Mouse (Mus musculus) lung, postnatal 36 days (tissue): ENCODE results near the gene Pold1.

Experiments
- DNase-seq: peaks from one replicate; pipeline ENCODE4 v3.0.0; 2022; ENCODE audit warnings: mixed read lengths

The Pold1 gene

DNA sequence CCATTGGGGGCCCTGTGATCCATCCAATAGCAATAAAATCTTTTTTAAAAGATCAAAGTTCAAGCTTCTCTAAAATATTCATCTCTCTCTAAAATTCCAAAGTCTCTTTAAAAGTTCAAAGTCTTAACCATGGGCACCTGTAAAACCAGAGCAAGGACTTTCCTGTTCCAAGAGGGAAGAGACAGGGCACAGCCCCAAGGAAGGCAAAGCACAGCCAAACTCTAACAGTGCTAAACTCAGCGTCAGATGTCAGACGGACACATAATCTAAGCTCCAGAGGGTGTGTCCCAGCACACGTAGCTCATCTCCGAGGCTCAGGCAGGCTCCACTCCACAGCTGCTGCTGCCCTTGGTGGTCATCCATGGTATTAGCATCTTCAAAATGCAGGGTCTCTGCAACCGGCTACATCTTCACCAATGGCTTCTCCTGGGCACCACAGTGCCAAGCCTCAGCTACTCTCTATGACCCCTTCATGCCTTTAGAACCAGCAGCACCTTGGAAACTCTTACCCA, 27.7 kb upstream of the Pold1 start:
- DNase-seq, result no peak

DNA sequence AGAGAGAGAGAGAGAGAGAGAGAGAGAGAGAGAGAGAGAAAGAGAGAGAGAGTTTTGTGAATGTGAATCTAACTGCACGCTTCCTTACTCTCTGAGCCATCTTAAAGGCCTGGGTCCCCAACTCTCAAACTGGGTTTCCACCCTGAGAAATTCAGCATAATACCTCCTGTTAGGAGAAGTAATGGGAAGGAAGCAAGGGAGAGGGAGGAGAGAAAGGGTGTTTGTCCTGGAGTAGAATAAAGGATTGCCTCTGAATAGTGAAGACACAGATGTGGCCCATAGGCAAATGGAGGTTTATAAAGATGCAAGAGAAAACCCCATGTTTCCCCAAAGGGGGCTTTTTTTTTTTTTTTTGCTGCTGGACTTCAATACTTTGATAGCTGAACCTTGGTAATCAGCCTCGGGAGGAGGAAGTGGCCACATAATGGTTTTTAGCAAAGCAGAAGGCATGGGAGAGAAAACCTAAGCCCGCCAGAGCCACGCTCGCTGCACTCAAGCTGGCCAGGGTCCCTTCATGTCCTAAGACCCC, 24.4 kb upstream of the Pold1 start:
- no peak for DNase-seq

DNA sequence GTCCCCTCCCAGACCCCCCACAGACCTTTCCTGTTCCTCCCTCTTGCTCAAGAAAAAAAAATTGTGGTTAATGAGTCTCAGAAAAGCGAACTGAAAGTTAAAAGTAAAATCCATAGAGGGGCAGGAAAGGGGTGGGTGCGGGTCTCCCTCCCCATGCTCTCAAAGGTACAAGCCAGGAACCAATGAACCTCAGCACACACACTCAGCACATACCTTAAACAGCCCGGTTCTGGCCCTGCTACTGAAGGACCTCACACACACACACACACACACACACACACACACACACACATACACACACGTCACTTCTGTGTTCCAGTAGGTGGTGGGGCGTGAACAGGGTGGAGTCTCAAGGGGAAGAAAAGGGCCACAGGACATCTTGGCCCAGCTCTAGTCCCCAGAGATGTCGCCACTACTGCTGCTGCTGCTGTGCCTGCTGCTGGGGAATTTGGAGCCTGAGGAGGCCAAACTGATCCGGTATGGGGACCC, 23.6 kb upstream of the Pold1 start, which contains the start of gene Napsa:
Gene Napsa (plus strand): TSS at position 168 of the 489 bp plus-strand sequence.
- peak; percentile 87 for DNase-seq

DNA sequence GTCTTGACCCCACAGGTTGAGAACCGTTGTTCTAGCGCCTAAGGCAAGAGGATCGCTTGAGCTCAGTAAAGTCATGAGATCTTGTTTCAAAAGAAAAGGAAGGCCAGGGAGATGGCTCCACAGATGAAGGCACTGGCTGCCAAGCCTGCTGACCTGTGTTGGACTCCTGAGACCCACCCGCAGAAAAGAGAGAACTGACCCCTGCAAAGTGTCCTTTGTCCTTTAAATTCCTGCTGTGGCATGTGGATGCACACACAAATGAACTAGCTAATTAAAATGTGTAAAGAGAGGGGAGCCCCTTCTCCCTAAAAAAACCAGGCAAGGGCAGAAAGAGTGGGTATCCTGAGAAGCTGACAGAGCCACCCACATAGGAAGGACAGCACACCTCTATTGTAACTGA, 23.2 kb upstream of the Pold1 start:
- DNase-seq, result no peak

DNA sequence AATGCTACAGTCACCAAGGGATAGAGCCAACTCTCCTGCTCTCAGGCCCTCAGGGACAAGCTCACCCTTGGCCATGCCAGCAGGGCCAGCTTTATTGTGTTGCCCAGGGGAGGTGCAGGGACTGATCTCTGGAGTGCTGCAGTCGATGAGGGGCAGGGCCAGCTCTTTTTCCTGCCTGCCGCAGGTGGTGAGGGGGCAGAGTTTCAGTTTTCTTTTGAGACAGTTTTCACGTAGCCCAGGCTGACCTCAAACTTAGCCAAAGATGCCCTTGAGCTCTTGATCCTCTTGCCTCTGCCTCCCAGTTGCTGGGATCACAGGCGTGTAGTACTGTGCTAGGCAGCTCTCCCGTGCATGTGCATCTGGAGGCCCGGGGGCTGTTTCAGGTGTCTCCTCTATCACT, 22.3 kb upstream of the Pold1 start:
- DNase-seq, result no peak

DNA sequence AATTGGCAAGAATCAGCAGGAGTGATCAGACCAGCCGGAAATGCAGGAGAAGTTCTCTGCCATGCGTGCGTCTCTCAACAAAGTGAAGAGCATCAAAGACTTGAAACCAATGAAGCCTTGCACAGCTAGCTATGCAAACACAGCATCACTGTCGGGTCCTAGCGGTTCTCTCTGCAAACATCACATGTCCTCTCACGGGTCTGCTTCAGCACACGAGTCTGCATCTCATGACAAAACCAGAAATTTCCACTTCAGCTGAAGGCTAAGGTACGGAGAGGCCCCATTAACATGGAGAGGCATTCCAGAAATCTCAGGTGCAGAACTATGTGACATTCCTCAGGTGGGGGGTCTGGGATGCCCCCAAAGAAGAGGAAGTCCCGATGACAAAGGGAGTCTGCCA, 20.2 kb upstream of the Pold1 start:
- no peak for DNase-seq

DNA sequence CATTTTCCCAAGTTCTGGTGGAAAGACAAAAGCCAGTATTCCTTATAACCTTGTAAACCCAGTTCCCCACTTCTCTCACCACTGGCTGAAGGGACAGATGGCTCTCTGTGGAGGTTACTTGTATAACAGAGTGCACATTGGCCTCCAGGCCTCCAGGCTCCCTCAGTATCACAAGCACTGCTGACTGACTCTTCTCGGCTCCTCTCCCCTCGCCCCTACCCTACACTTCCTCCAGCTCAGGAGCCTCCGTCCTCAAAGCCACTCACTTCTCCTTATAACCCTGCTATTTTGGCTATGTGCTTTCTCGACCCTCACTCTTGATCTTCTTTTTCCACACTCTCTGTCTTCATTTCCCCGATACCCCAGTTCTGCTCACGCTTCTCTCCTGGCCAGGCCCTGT, 16.8 kb upstream of the Pold1 start:
- DNase-seq, result no peak

DNA sequence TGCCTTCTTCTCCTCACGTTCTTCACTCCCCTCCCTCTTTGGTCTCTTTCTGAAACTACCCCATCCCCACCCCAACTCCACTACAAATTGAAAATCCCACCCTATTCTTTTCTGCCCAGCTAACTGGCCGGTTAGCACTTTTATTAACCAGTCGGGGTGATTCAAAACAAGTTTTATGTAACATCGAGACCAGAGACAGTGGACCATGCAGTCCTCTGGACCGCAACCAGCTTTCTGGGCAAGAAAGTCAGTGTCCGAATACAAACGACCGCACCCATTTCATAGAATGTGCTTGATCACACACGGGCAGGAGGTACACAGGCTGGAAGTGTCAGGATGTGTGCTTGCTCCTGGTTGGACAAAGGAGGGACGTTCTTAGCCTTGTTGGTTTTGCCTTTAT, 15.8 kb upstream of the Pold1 start:
- no peak for DNase-seq

DNA sequence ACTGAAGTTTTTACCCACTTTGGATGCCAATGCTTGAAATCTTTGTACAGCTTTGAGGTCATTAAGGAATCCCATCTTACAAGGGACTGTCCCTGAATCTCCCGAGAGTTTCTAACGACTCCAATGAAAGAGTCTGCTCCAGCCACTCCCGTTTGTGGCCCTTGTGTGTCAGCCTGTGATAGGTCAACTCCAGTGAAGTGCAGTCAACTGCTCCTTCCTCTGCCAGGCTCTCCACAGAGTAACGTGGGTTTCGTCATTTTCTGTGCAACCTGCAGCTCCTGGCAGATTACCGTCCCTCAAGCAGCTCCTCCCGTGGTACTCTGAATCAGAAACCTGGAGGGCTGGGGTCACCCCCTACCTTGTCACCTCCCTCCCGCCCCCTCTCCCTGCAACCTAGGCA, 14.6 kb upstream of the Pold1 start:
- peak; percentile 60 for DNase-seq

DNA sequence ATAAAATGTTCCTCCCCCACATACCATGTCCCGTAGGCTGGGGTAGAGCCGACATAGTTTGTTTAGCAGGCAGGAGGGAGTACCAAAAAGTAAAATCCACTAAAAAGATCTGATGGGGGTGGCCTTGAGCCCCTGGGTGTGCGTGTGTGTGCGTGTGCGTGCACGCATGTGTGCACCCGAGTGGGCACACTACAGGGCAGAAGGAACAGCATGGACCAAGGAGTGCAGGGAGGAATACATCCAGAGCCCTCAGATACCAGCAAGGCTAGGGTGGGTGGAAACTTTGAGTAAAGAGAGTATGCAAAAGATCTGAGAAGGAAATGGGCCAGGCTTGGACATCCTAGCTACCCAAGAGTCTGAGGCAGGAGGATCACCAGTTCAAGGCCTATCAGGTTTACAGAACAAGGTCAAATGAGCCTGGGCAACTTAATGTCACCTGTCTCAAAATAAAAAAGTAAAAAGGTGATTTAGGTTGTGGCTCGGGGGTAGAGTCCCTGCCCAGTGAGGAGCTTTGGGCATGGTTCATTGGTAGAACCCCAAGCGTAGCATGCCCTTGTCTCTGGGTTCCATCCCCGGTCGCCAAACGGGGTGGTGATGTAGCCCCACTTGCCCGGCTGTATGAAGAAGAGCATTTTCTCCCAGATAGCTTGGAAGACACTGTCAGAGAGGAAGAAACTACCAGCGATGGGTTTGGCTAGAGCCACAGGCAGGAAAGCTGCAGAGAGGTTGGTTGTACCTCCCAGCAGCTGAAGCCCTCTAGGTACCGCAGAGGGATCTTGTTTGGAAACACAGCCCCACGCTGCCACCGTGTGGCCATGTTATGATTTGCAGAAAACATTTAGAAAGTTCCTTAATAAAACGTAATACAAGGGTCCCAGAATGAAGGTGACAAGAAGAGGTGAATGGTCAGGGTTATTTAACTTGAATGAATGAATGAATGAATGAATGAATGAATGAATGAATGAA, 12.1 kb upstream of the Pold1 start:
- DNase-seq, result peak; percentile 92

DNA sequence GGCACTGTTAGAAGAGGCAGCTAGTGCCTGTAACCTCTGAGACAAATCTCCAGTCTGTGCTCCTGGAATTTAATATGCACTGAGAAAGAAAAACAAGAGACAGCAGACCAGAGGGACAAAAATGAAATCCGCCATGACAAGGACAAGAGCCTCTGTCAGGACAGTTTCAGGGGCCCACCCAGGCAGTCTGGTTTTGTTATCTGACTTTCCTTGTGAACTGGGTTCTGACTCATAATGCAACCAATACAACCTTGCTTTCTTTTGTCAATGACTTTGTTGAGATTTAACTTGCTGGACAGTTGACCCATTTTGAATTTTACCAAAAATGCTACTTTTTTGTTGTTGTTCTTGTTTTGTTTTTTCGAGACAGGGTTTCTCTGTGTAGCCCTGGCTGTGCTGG, 9.0 kb upstream of the Pold1 start:
- DNase-seq, result no peak

DNA sequence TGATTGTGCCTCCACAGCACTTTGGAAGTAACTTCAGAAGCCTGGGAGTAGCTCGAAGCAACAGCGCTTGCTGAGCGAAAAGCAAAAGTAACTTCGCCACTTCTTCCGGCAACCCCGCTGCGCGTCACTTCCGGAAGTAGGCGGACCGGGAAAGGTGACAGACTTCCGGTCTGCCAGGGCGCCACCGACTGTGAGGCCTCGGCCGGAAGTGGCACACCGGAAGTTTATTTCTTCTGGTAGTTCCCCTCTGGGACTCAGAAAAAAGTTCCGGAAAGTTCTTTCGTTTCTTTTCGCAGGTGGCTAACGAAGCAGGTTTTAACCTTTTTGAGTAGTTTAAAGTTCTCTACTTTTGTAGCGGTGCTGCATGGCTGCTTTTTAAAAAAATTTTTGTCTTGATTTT, 5.2 kb upstream of the Pold1 start, which contains the start of gene Nr1h2:
Gene Nr1h2 (minus strand): TSS at position 126 of the 400 bp plus-strand sequence.
- peak; percentile 98 for DNase-seq

DNA sequence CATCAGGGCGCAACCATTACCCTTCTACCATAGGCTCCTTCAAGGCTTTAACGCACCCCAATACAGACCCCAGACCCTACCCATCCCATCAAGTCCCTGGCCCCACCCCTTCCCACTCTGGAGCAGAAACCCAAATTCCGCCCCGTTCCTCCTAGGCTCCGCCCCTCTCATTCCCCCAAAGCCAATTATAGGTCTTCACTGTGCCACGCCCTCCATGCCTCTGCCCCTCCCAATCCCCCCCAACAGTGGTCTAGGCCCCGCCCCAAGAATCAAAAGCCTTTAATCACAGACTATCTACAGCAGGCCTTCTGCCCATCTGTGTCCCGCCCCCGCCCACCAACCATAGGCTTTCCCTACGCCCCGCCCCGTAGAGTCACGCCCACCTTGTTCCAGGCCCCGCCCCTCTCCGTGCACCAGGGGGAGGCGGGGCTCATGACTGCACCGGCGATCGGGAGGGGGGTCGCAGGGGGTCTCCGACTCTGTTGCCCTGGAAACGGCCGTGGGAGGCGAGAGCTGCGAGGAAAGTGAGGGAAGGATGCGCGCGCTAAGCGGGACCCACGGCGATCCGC, 4.6 kb upstream of the Pold1 start:
- peak; percentile 84 for DNase-seq

DNA sequence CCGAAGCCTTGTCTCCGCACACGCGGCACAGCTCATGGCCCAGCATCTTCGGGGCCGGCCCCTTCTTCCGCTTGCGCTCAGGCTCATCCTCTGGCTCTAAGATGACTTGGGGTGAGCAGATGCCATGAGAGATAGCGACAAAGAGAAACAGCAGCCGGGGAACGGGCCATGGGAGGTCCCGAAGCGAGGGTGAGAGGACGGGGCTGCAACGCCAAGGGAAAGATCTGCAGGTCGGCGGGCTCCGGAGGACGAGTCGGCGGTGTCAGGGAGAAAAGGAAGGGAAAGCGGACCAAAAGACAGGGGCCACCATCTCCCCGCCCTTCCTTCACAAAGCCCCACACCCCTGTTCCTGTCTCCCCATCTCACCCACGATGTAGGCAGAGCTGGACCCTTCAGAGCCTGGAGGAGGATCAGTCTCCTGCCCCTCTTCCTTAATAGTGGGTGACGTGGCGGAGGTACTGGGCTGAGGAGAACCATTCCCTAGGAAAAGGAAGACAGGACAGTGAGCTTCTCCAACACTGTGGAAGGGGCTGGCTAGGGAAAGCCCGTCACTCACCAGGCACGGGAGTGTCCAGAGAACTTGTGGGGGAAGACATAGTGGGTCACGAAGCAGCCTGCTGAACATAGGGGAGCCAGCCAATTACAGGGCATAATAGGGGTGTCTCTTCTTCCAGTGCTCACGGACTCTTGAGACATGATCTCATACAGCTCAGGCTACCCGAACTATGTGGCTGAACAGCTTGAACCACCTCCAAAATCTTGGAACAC, 3.7 kb upstream of the Pold1 start:
- no peak for DNase-seq

DNA sequence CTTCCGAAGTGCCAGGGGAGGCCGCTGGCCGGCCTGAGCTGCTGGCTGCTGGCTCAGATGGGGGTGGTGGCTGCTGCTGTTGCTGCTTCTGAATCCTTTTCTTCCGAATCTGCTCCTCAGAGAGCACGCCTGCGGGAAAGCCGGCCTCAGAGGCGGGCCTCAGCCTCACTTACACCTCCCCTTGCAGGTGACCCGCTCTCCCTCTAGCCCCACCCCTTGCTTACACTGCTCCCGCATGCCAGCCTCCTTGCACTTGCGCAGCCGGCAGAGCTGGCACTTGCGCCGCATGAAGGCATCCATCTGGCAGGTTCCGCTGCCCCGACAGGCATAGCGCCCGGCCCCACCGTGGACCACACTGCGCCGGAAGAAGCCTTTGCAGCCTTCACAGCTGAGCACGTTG, 3.1 kb upstream of the Pold1 start:
- no peak for DNase-seq

DNA sequence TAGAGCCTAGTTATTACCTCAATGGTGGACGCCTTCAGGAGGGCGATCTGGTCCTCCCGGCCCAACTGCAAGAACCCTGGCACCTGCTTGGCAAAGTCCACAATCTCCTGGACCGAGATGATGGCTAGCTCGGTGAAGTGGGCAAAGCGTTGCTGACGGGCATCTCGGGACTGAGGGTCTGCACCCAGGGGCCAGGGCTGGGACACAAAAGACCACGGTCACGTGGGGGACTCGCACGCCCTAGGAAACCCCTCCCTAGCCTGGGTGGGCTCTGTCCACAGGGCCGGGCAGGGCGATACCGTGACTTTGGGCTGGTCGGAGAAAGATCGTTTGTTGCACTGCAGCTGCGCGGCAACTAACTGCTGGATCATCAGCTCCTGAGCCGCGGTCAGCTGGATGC, 2.7 kb upstream of the Pold1 start:
- no peak for DNase-seq

DNA sequence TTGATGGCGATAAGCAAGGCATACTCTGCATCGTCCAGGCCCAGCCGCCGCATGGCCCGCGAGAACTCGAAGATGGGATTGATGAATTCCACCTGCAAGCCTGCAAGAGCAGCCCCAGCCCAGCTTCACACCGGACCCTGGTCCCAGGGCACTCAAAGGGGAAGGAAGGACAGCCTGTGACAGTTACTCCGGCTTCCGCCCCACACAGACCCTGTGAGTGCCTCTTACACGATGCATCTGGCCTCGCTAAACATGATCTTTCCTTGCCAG, 1.7 kb upstream of the Pold1 start:
- no peak for DNase-seq

DNA sequence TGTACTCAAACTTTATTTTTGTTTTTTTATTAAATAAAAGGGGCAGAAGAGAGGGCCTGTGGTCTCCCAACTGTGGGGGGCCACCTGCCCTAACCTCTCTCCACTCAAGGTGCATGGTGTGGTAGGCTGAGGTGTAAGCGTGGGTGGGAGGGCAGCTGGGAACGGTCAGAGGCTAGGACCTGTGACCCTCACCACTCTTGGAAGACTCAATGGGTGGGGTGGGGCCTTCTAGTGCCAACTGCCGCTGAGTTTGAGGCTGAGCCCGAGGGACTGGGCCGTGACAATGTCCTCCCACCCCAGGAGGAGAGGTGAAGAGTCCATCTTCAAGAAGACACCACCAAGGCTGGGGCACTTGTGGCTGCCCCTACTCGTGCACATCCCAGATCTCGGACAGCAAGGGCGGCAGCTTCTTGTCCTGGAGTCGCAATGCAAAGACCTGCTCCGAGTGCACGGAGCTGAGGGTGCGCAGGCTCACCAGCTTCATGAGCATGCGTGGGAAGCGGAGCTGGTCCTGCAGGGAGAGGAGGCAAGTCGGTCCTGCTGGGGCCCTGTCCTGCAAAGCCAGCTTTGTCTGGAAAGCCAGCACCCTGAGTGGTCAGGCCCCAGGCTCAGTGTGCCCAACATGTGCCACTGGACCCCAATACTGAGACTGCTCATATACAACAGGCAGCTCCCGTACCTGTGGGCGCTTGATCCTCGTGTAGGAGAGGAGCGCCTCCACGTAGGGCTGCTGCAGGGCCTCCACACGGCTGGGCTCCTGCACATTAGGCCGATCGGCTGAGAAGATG, 1.2 kb upstream of the Pold1 start:
- no peak for DNase-seq

DNA sequence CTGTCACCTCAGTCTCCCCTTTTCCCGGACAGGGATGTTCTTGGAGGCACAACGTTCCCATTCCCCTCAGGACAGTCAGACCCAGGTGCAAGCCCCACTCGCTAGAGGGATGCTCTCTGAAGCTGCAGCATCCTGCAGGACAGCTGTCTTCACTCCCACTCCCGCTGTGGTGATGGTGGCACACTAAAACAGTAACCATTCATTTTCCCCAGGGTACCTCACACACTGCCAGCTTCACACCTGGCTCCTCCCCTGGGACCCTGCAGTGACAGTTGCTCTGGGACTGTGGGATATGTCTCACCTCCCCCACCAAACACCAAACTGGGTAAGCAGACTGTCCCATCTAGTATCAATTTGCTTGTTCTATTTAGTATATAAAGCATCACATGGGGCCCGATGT, 924 bp downstream of the Pold1 start:
- DNase-seq, result no peak

DNA sequence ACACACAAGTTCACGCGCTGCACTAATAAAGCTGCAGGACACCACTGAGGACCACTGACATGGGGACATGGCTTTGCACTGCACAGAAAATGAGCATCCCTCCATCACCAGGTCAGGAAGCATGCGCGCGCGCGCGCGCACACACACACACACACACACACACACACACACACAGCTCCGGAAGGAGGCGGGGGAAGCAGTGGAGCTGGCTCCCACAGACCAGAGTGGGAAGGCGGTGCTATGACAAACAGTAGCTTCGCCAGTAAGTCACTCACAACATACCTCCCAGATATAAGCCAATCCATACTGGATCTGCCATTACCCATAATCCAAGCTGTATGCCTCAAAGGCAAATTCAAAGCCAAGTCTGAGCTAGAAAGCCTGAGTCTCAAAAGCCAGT, 1.6 kb downstream of the Pold1 start:
- DNase-seq, result no peak

DNA sequence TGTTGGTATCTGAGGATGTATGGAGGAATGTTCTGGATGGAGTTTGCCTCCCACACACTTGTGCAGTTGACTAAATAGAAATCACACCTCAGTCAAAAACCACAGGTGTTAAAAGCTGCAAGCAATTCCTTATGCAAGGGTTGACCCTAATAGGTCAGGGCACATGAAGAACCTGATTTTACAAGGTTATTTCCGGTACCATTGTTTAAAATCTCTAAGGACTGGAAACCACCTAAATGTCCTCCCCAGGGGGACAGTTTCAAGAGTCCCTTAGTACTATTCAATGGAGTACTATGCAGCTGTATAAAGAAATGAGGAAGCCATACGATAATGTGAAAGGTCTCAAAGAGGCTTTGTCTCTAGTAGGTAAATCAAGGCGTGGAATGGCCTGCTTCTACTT, 2.4 kb downstream of the Pold1 start:
- no peak for DNase-seq

DNA sequence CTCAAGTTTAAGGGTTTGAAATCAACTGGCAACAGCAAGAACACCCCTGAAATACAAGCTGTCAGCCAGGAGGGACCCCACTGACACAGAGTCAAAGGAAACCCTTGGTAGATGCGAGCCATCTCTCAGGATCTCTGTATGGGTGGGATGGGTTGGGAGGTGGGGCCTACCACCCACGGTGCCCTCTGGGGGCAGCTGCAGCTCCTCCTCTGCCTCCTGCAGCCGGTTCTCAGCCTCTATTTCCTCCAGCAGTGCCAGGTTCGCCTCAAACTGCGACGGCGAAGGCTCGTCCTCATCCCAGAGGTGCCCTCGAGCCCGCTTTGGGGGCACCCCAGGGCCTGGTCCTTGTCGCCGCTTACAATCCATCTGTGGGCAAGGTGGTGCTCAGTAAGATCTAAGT, 5.6 kb downstream of the Pold1 start:
- no peak for DNase-seq
